Mouse (Mus musculus): ENCODE data around the gene Neurod2.

Neurod2 gene

GRCm38 (mm10) chr11:98354445-98354844 is 25.0 kb upstream of the Neurod2 start:
- no peak for DNase-seq (ENCODE audit: low spot score in 2 of 2)

DNA sequence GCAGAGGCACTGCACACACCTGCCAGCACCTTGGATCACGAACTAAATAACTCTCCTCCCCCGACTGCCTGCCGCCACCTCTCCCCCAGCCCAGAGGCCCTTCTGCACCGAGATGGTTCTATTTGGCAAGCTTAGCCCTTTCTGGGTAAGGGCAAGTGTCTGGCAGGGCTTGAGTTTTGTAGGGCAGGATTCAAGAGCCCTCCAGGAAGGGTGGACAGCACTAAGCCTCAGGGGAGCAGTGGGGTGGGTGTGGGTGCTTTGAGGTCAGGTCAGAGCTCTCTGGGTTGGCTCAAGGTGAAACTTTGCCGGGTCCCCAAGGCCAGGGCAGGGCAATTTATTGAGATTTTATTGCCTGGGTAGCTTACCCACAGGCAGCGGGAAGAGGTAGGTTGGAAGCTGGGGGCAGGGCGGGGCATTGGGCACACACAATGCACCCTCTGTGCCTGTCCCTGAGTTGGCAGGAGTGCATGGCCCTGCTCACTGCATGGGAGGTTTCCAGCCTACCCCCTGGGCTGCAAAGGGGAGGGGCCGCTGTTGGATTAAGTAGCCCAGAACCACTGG is 24.3 kb upstream of the Neurod2 start:
- DNase-seq (ENCODE audit: low spot score in 2 of 2): no peak

GRCm38 (mm10) chr11:98352272-98352990 is 23.0 kb upstream of the Neurod2 start:
- DNase-seq (ENCODE audit: low spot score in 2 of 2): no peak

DNA sequence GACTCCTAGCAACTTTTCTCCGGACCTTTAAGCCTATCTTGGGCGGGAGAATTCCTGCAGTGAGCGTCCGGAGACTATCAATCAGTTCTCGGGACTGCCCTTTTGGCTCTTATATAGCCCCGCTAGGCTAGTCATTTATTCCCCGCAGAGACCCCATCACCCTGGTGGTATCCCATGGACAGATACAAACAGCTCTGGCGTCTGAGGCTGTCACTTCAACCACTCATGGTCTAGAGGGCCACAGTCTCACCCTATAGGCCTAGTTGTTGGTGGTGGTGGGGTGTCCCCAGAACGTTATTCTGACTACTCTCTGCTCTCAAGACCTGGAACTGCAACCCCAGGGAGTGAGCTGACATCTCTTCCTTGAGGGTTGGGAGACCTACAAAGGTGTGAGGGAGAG is 19.9 kb upstream of the Neurod2 start:
- DNase-seq (ENCODE audit: low spot score in 2 of 2): no peak

- DNase-seq (ENCODE audit: low spot score in 2 of 2): peak in 1 of 2 experiments; percentile 20
Measured at GRCm38 (mm10) chr11:98348083-98348961, 18.9 kb upstream of the Neurod2 start, which contains the start of gene Ppp1r1b. TSS of gene Ppp1r1b (plus strand) at chr11:98348404.

DNA sequence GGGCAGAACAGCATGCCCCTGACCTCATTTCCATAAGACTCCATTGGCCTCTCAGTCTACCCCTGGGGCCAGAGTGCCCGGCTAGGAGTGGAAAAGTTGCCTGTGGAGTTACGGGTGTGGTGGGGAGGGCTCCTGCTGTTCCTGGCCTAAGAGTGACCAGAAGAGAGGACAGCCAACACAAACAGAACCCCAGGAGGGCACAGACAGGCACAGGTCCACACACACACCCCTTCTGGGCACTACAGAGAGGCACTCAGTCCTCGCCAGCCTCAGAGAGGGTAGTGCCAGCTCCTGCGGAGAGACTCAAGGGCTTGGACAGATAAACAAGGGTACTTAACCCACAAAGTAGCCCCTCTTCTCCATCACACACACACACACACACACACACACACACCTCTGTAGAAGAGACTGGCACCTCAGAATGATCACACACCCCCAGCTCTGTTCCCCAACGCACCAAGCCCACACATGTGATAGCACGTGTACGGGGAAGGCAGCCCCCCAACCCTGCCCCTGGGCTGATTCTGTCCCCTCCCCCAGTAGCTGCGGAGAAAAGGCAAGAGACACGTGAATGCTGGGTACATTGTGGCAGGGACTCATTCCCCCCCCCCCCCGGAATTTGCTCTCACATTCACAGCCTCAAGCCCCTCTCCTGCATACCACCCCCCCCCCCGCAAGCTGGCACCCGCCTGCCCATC is 18.1 kb upstream of the Neurod2 start:
- DNase-seq (ENCODE audit: low spot score in 2 of 2): no peak

- no peak for DNase-seq (ENCODE audit: low spot score in 2 of 2)
Measured at GRCm38 (mm10) chr11:98346168-98346567, 16.7 kb upstream of the Neurod2 start.

DNA sequence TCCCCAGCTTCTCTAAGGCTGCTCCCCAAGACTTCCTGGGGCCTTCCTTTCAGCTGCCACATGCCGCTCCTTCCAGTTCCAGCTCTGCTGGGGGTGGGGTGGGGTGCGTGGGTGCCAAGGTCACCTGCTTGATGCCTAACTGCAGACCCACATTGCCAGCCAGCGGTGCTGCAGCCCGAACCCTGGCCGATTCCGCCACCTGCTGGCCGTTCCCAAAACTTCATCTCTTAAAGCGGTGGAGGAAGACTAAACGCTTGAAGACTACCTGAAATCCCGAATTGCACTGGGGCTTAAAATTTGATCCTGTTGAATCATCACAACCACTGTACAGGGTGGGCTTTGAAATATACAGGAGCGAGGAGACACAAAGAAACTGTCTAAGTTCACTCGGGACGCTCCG is 15.8 kb upstream of the Neurod2 start:
- DNase-seq (ENCODE audit: low spot score in 2 of 2): peak; percentile 57 to 77

- peak; percentile 93 to 94 for DNase-seq (ENCODE audit: low spot score in 2 of 2)
Measured at GRCm38 (mm10) chr11:98342000-98342945, 12.8 kb upstream of the Neurod2 start.

GRCm38 (mm10) chr11:98341174-98341573 is 11.7 kb upstream of the Neurod2 start:
- DNase-seq (ENCODE audit: low spot score in 2 of 2): no peak

GRCm38 (mm10) chr11:98340597-98340996 is 11.1 kb upstream of the Neurod2 start:
- DNase-seq (ENCODE audit: low spot score in 2 of 2): no peak

- DNase-seq (ENCODE audit: low spot score in 2 of 2): no peak
Measured at GRCm38 (mm10) chr11:98339679-98340287, 10.3 kb upstream of the Neurod2 start.

DNA sequence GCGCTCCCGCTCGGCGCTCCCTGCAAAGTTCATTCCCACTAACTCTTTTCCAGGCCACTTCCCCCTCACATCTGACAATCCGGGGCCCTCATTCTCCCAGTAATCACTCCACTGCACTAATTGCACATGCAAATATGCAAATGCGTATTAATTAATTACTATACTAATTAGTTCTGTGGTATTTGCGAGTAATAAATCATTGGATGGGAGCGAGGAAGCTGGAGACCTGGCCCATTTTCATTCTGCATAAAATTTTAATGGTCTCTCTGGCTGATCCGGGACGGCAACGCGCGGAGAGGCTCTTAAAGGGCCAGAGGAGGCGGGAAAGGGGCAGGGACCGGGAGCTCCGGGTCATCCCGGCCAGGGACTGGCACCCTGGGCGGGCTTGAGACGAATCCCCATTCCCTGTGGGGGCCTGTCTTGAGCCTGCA is 9.6 kb upstream of the Neurod2 start:
- DNase-seq (ENCODE audit: low spot score in 2 of 2): no peak

DNA sequence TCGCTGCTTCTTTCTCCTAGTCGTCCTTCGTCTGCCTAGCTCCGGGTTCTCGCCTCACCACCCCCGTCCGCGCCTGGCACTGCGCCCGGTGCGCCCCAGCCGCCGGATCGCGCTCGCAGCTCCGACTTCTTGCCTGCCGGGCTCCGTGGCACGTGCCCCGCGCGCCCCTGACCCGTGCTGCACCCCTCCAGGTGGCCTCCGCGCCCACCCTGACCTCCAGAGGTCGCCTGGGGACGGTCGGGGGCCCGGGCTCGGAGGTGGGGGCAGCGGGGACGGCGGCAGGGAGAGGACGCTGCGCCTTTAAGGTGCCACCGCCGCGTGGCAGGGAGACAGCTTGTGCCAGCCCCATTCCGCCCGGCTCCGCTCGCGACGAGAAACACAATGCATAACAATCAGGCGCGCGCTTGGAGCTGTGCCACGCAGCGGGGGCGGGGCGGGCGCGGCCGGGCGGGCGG is 9.1 kb upstream of the Neurod2 start:
- peak in 1 of 2 experiments; percentile 27 for DNase-seq (ENCODE audit: low spot score in 2 of 2)

DNA sequence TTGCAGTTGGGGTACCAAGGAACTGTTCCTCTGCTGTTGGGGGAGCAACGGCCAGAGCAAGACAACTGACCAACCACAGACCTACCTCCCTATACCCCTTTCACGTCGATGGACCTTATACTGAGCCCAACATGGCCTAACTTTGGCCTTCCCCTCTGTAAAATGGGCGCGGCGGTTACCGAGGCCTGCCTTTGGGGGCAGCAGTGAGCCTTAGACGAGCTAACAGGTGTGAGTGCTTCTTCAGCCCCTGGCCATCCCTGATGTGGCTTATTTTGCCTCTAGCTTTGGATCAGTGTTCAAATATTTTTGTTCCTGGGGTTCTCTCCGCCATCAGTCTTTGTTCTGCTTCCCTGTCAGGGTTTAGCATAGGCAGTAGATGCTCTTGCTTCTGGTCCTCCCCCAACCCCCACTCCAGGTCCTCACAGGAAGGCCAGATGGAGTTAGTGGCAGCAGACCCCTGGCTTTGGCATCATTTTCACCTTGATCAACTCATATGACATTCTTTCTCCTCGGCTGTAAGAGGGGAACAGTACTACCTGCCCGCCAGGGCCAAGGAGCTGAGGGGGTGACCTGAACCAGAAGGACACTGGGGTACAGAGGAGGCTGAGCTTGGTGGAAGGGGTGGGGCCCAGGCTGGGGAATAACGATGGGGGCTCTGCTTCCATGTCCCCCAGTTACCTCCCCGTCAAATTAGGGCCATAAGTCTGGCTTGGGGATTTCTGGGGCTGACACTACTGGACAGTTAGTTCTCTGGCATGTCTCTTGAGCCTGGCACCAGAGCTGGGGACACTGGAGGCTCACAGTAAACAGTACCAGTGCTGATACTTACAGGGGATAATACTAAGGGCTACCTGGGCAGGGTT is 7.0 kb upstream of the Neurod2 start:
- no peak for DNase-seq (ENCODE audit: low spot score in 2 of 2)

DNA sequence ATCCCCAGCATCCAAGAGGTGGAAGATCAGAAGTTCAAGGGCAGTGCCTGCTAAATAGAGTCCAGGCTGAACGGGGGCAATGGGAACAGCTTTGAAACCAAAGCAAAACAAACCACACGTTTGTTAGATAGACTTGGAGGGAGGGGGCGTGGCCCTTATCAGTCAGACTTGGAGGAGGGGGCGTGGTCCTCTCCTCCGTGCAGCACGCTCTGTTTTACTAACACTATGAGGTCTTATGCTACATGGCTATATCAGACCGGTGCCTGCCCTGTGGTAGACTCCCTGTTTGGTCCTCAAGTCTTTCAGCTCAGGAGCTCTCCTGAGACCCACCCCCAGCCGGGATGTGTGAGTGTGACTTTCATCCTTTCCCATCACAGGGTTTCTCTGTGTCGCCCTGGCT is 5.8 kb upstream of the Neurod2 start:
- no peak for DNase-seq (ENCODE audit: low spot score in 2 of 2)

- no peak for DNase-seq (ENCODE audit: low spot score in 2 of 2)
Measured at GRCm38 (mm10) chr11:98333981-98334741, 4.7 kb upstream of the Neurod2 start.

DNA sequence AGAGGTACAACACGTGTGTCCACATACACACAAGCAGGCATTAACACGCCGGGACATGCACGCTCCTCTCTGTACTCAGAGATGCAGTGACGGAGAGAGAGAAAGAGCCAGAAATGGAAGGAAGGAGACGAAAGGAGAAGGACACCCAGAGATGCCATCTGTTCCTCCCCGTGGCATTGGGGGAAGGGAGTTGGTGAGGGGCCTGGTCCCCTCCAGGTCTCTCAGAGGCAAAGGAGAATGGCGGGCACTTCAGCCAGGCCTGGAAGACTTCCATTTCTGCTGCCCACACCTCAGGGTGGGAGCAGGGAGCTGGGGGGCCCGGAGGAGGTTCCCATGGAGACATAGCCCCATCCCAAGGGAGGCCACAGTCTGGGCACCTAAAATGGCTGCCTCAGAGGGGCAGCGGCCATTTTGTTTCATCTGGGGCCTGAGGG is 3.8 kb upstream of the Neurod2 start:
- DNase-seq (ENCODE audit: low spot score in 2 of 2): no peak
